Mouse (Mus musculus) heart, adult 10 weeks (tissue): ENCODE results near the gene Olfr1121. TPM values are rescaled to one million over a fixed set of nuclear protein-coding genes. Genes with fewer than 3 reads are reported as not detected.

Source experiments
- polyA plus RNA-seq: library from polyadenylated mRNA; stranded (reverse); fragments of 350-450 nt; fragmentation: Illumina TruSeq; extraction: RNeasy Lipid Tissue Mini Kit (QIAGEN cat#74804); gene quantifications from one replicate; pipeline ENCODE4 v1.2.3, GENCODE M21; 2014; ENCODE audit warnings: low read depth, low replicate concordance

Gene Olfr1121
- polyA plus RNA-seq: not detected

GRCm38 (mm10) chr2:87369595-87369994, at the start of gene Olfr1121:
Olfr1121 (plus strand) TSS chr2:87369895.

GRCm38 (mm10) chr2:87354515-87354914, 15.2 kb upstream of the Olfr1121 start, which contains the start of gene Olfr1120:
Olfr1120 (plus strand) TSS chr2:87354815.

GRCm38 (mm10) chr2:87385549-87385948, 15.9 kb downstream of the Olfr1121 start, which contains the start of gene Olfr1122:
Olfr1122 (plus strand) TSS chr2:87385849.

GRCm38 (mm10) chr2:87416335-87416734, 46.6 kb downstream of the Olfr1121 start, which contains the start of gene Olfr1123:
Olfr1123 (plus strand) TSS chr2:87416635.

Other genes starting within 250 kb of the Olfr1121 start
- gene Olfr1110, start 229.6 kb upstream of the Olfr1121 start, polyA plus RNA-seq: not detected
- not detected for gene Olfr1111, start 217.3 kb upstream of the Olfr1121 start, polyA plus RNA-seq
- not detected for gene Olfr1112, start 182.1 kb upstream of the Olfr1121 start, polyA plus RNA-seq
- gene Olfr1113, start 160.9 kb upstream of the Olfr1121 start, polyA plus RNA-seq: not detected
- gene Olfr1115, start 121.9 kb upstream of the Olfr1121 start, polyA plus RNA-seq: not detected
- not detected for gene Olfr1116, start 102.4 kb upstream of the Olfr1121 start, polyA plus RNA-seq
- gene Olfr1118, start 62.3 kb upstream of the Olfr1121 start, polyA plus RNA-seq: not detected
- gene Olfr1120, start 15.1 kb upstream of the Olfr1121 start, polyA plus RNA-seq: not detected
- gene Olfr1122, start 16.0 kb downstream of the Olfr1121 start, polyA plus RNA-seq: not detected
- not detected for gene Olfr1123, start 46.7 kb downstream of the Olfr1121 start, polyA plus RNA-seq
- gene Olfr1124, start 60.4 kb downstream of the Olfr1121 start, polyA plus RNA-seq: not detected
- gene Olfr1126, start 84.1 kb downstream of the Olfr1121 start, polyA plus RNA-seq: not detected
- not detected for gene Pramel7, start 127.2 kb downstream of the Olfr1121 start, polyA plus RNA-seq
- gene Pramel6, start 136.7 kb downstream of the Olfr1121 start, polyA plus RNA-seq: not detected
- gene Olfr153, start 161.9 kb downstream of the Olfr1121 start, polyA plus RNA-seq: not detected
- not detected for gene Olfr1128, start 175.6 kb downstream of the Olfr1121 start, polyA plus RNA-seq
- not detected for gene Olfr1129, start 204.0 kb downstream of the Olfr1121 start, polyA plus RNA-seq
- not detected for gene Olfr1130, start 236.3 kb downstream of the Olfr1121 start, polyA plus RNA-seq